Mouse (Mus musculus) myocyte (in vitro differentiated cells): ENCODE data around the gene Olfr776.

Experiments used
- MYOD1 ChIP-seq, 3 experiments: IDR thresholded peaks; one replicate each; pipeline ENCODE4 v1.6.1; 2011; ENCODE audit warnings: control low read depth in 2 of 3, low read depth in 2 of 3, mild to moderate bottlenecking in 2 of 3, moderate library complexity in 1 of 3; ENCODE audit not compliant: insufficient read length in 2 of 3, control insufficient read depth in 1 of 3
- POLR2A ChIP-seq: IDR thresholded peaks from one replicate; pipeline ENCODE4 v1.6.1; 2011; ENCODE audit warnings: low read depth, mild to moderate bottlenecking, control low read depth, moderate library complexity; ENCODE audit not compliant: insufficient read length
- SRF ChIP-seq: IDR thresholded peaks from one replicate; pipeline ENCODE4 v1.6.1; 2011; ENCODE audit warnings: low read depth; ENCODE audit not compliant: control insufficient read depth, insufficient read length
- TCF12 ChIP-seq: IDR thresholded peaks from one replicate; pipeline ENCODE4 v1.6.1; 2011; ENCODE audit warnings: mild to moderate bottlenecking, control low read depth; ENCODE audit not compliant: poor library complexity, insufficient read depth, severe bottlenecking

- no peak for TF ChIP-seq POLR2A
- TF ChIP-seq TCF12 = no peak
- TF ChIP-seq SRF = no peak
- TF ChIP-seq MYOD1 (IDR thresholded peaks at IDR 0.05; ENCODE audit: control insufficient read depth in 1 of 3, insufficient read length in 2 of 3, low read depth in 2 of 3) = no peak
Measured at GRCm38 (mm10) chr10:129271081-129271535, 12.2 kb downstream of the Olfr776 start, which contains the start of gene Olfr777.
